Mouse (Mus musculus): ENCODE measurements around the gene Smyd3.
"Not testable (repeated sequence)": the region's sequence is repeated elsewhere in the genome, so short reads cannot be mapped to it uniquely, and the experiment has no call there.

The Smyd3 gene

GRCm38 (mm10) chr1:179293772-179294353 lies 224.0 kb downstream of the Smyd3 start:
- DNase-seq (ENCODE audit: extremely low spot score, low spot score) = no peak

- not testable (repeated sequence) for DNase-seq (ENCODE audit: extremely low spot score, low spot score)
Observed at GRCm38 (mm10) chr1:179290181-179290580, 227.7 kb downstream of the Smyd3 start.

GRCm38 (mm10) chr1:179289744-179290143 lies 228.1 kb downstream of the Smyd3 start:
- DNase-seq (ENCODE audit: extremely low spot score, low spot score) = no peak

GRCm38 (mm10) chr1:179286748-179287147 lies 231.1 kb downstream of the Smyd3 start:
- no peak for DNase-seq (ENCODE audit: extremely low spot score, low spot score)

GRCm38 (mm10) chr1:179282821-179283220 lies 235.0 kb downstream of the Smyd3 start:
- DNase-seq (ENCODE audit: extremely low spot score, low spot score) = no peak

GRCm38 (mm10) chr1:179281401-179282121 lies 236.3 kb downstream of the Smyd3 start:
- no peak for DNase-seq (ENCODE audit: extremely low spot score, low spot score)

GRCm38 (mm10) chr1:179279116-179279515 lies 238.7 kb downstream of the Smyd3 start:
- DNase-seq (ENCODE audit: extremely low spot score, low spot score) = no peak

GRCm38 (mm10) chr1:179277346-179277745 lies 240.5 kb downstream of the Smyd3 start:
- no peak for DNase-seq (ENCODE audit: extremely low spot score, low spot score)

- no peak for DNase-seq (ENCODE audit: extremely low spot score, low spot score)
Observed at GRCm38 (mm10) chr1:179276866-179277265, 241.0 kb downstream of the Smyd3 start.

GRCm38 (mm10) chr1:179272926-179273325 lies 244.9 kb downstream of the Smyd3 start:
- no peak for DNase-seq (ENCODE audit: extremely low spot score, low spot score)

- DNase-seq (ENCODE audit: extremely low spot score, low spot score) = no peak
Observed at GRCm38 (mm10) chr1:179272351-179272750, 245.5 kb downstream of the Smyd3 start.

- no peak for DNase-seq (ENCODE audit: extremely low spot score, low spot score)
Observed at GRCm38 (mm10) chr1:179266936-179267335, 250.9 kb downstream of the Smyd3 start.

GRCm38 (mm10) chr1:179261496-179261966 lies 256.3 kb downstream of the Smyd3 start:
- DNase-seq (ENCODE audit: extremely low spot score, low spot score) = no peak

GRCm38 (mm10) chr1:179255826-179256512 lies 261.9 kb downstream of the Smyd3 start:
- no peak for DNase-seq (ENCODE audit: extremely low spot score, low spot score)

- no peak for DNase-seq (ENCODE audit: extremely low spot score, low spot score)
Observed at GRCm38 (mm10) chr1:179254531-179254930, 263.3 kb downstream of the Smyd3 start.

GRCm38 (mm10) chr1:179252611-179253010 lies 265.2 kb downstream of the Smyd3 start:
- no peak for DNase-seq (ENCODE audit: extremely low spot score, low spot score)

- DNase-seq (ENCODE audit: extremely low spot score, low spot score) = no peak
Observed at GRCm38 (mm10) chr1:179250388-179250787, 267.5 kb downstream of the Smyd3 start.

- DNase-seq (ENCODE audit: extremely low spot score, low spot score) = no peak
Observed at GRCm38 (mm10) chr1:179243554-179243953, 274.3 kb downstream of the Smyd3 start.

GRCm38 (mm10) chr1:179240663-179241279 lies 277.1 kb downstream of the Smyd3 start:
- DNase-seq (ENCODE audit: extremely low spot score, low spot score) = no peak

GRCm38 (mm10) chr1:179238639-179239038 lies 279.2 kb downstream of the Smyd3 start:
- no peak for DNase-seq (ENCODE audit: extremely low spot score, low spot score)

- DNase-seq (ENCODE audit: extremely low spot score, low spot score) = no peak
Observed at GRCm38 (mm10) chr1:179237989-179238388, 279.9 kb downstream of the Smyd3 start.
